26 mouse cellular contexts compared by ENCODE assay signal in genomic region chr10:17705466-17705973, GRCm38 (mm10). TPM values are rescaled to one million over a fixed set of nuclear protein-coding genes. Genes with fewer than 3 reads are reported as not detected.
A peak's percentile ranks its signal among the peaks of the same experiment; 100 is the strongest.
DNase-seq lines count a peak whose midpoint lies in the region; ATAC-seq and TF ChIP-seq lines count a peak whose summit lies in the region.
"Had no signal": no experiment of that assay in that cellular context is flagged by ENCODE, and none has a peak within 500 bp of the region (broad histone marks: within the 10 kb centered on the region; RNA-seq: fewer than 3 reads in every experiment).

No protein-coding gene starts in this region.

- no peak for TF ChIP-seq POLR2A in CH12.LX (IDR thresholded peaks at IDR 0.05; ENCODE audit: low read depth, low read length)

- H3K4me2 ChIP-seq in CH12.LX (ENCODE audit: insufficient read depth, low read depth, poor library complexity, severe bottlenecking) = peak overlapping the region; percentile 51
- H3K4me2 ChIP-seq in kidney, embryonic 14.5 days (replicated peaks; ENCODE audit: low read depth, low read length) = no peak overlapping the region
- H3K4me2 ChIP-seq: embryonic facial prominence, embryonic 12.5 days; embryonic facial prominence, embryonic 15.5 days; heart, embryonic 12.5 days; heart, embryonic 15.5 days; hindbrain, embryonic 14.5 days had no signal

- in situ Hi-C loops in CH12.LX (cut with MboI; ENCODE audit: low pct_ligation_motif_present, low pct_unique_long_range_greater_than_20kb, low sequenced_read_pairs) = loop anchor here (25.0 kb wide), 1 partner anchor 718 kb away; no protein-coding TSS in a partner anchor

- H3K4me3 ChIP-seq in CH12.LX (replicated peaks in 1 of 3; ENCODE audit: low read depth in 2 of 3, low read length in 2 of 3, poor library complexity in 1 of 3) = no peak overlapping the region
- H3K4me3 ChIP-seq in kidney, embryonic 14.5 days (ENCODE audit: low read length) = no peak overlapping the region
- H3K4me3 ChIP-seq: embryonic facial prominence, embryonic 12.5 days; embryonic facial prominence, embryonic 15.5 days; heart, embryonic 12.5 days; heart, embryonic 15.5 days had no signal

- DNase-seq in CH12.LX (ENCODE audit: extremely low read depth) = no peak
- peak; percentile 32 for DNase-seq in R1 (ENCODE audit: low read depth, low spot score)
- no peak for DNase-seq in cerebellum, adult 8-10 months
- no peak for DNase-seq in gastrocnemius, adult 18-20 months (ENCODE audit: low spot score)
- DNase-seq: adrenal gland, postnatal 10 days; adrenal gland, postnatal 36 days; cerebellum, adult 18-20 months; cerebellum, adult 9-11 months; cerebellum, postnatal 25 days; forebrain, postnatal 0 days; gastrocnemius, postnatal 10 days; gastrocnemius, postnatal 36 days; heart, adult 18-20 months; heart, postnatal 10 days; heart, postnatal 4 days had no signal

- H3K9ac ChIP-seq in CH12.LX (ENCODE audit: insufficient read depth, low read depth) = no peak overlapping the region
- H3K9ac ChIP-seq in kidney, embryonic 14.5 days (ENCODE audit: low read depth, low read length) = no peak overlapping the region
- H3K9ac ChIP-seq: embryonic facial prominence, embryonic 12.5 days; embryonic facial prominence, embryonic 15.5 days; forebrain, postnatal 0 days; heart, embryonic 12.5 days; heart, embryonic 15.5 days; hindbrain, embryonic 14.5 days had no signal

- no peaks in the 10 kb centered on the region for H3K79me2 ChIP-seq in CH12.LX (replicated peaks; ENCODE audit: control insufficient read depth, extremely low read depth, insufficient read depth, poor library complexity, severe bottlenecking)

- peak; percentile 65 for TF ChIP-seq EP300 in CH12.LX (IDR thresholded peaks at IDR 0.05; ENCODE audit: low read length)

- no peak for TF ChIP-seq RAD21 in CH12.LX (IDR thresholded peaks at IDR 0.05; ENCODE audit: low read depth, low read length)

- no peaks in the 10 kb centered on the region for H3K36me3 ChIP-seq in CH12.LX (replicated peaks in 1 of 2; ENCODE audit: control insufficient read depth in 1 of 2, insufficient read depth in 1 of 2, low read length in 1 of 2)
- no peaks in the 10 kb centered on the region for H3K36me3 ChIP-seq in kidney, embryonic 14.5 days (ENCODE audit: control insufficient read depth, insufficient read depth, low read length)
- H3K36me3 ChIP-seq: embryonic facial prominence, embryonic 12.5 days; embryonic facial prominence, embryonic 15.5 days; heart, embryonic 12.5 days; heart, embryonic 15.5 days had no signal

- no peaks in the 10 kb centered on the region for H3K9me3 ChIP-seq in CH12.LX (replicated peaks; ENCODE audit: low read length)
- no peaks in the 10 kb centered on the region for H3K9me3 ChIP-seq in kidney, embryonic 14.5 days (ENCODE audit: control insufficient read depth, low read length)
- H3K9me3 ChIP-seq: embryonic facial prominence, embryonic 12.5 days; embryonic facial prominence, embryonic 15.5 days; heart, embryonic 12.5 days; heart, embryonic 15.5 days had no signal

- no peak overlapping the region for H3K27ac ChIP-seq in CH12.LX (ENCODE audit: insufficient read depth, low read depth)
- no peak overlapping the region for H3K27ac ChIP-seq in kidney, embryonic 14.5 days (ENCODE audit: low read depth, low read length)
- H3K27ac ChIP-seq: embryonic facial prominence, embryonic 12.5 days; embryonic facial prominence, embryonic 15.5 days; heart, embryonic 15.5 days; hindbrain, embryonic 14.5 days; hindbrain, postnatal 0 days had no signal

- no peak for TF ChIP-seq CTCF in CH12.LX (conservative IDR thresholded peaks at IDR 0.05 in 1 of 2, IDR thresholded peaks at IDR 0.05 in 1 of 2; ENCODE audit: low read depth in 2 of 2, low read length in 2 of 2)

- dilution Hi-C loops in CH12.LX (cut with MboI; ENCODE audit: extremely low pct_ligation_motif_present, extremely low pct_unique_long_range_greater_than_20kb, low sequenced_read_pairs) = no loop called here

- peaks cover 3 to 9% of the 10 kb centered on the region in 2 experiments; a peak in 3 of 4 replicates for H3K4me1 ChIP-seq in CH12.LX (ENCODE audit: control insufficient read depth in 1 of 2, insufficient read depth in 2 of 2)
- H3K4me1 ChIP-seq in kidney, embryonic 14.5 days (ENCODE audit: control insufficient read depth, insufficient read depth, low read length) = no peaks in the 10 kb centered on the region
- H3K4me1 ChIP-seq: embryonic facial prominence, embryonic 12.5 days; embryonic facial prominence, embryonic 15.5 days; heart, embryonic 12.5 days; heart, embryonic 15.5 days had no signal

- ATAC-seq in megakaryocyte, adult 5-6 weeks (ENCODE audit: poor library complexity, severe bottlenecking) = peak; percentile 59
- ATAC-seq in kidney, embryonic 14.5 days (ENCODE audit: low FRiP score, low TSS enrichment) = no peak
- ATAC-seq: forebrain, embryonic 14.5 days; forebrain, postnatal 0 days; hindbrain, postnatal 0 days; inflammation-experienced regulatory T-cells, adult 6 months; intestine, embryonic 16.5 days had no signal

- WGBS in kidney, embryonic 14.5 days = 28% methylated on average over 4 of the region's 4 CpGs

- H3K27me3 ChIP-seq in CH12.LX (replicated peaks) = no peaks in the 10 kb centered on the region
- no peaks in the 10 kb centered on the region for H3K27me3 ChIP-seq in kidney, embryonic 14.5 days (ENCODE audit: control insufficient read depth, insufficient read depth, low read length)
- H3K27me3 ChIP-seq: embryonic facial prominence, embryonic 12.5 days; embryonic facial prominence, embryonic 15.5 days; heart, embryonic 12.5 days; heart, embryonic 15.5 days had no signal

TF ChIP-seq in CH12.LX, 34 proteins besides CTCF, POLR2A, EP300 and RAD21:
- TF ChIP-seq ZC3H11A (IDR thresholded peaks at IDR 0.05; ENCODE audit: low read depth, low read length) (no peak), SIN3A (IDR thresholded peaks at IDR 0.05; ENCODE audit: low read length) (no peak), MYC (IDR thresholded peaks at IDR 0.05; ENCODE audit: low read depth, low read length) (no peak), ZKSCAN1 (IDR thresholded peaks at IDR 0.05; ENCODE audit: borderline replicate concordance, low read depth, low read length) (no peak), MAZ (IDR thresholded peaks at IDR 0.05; ENCODE audit: low read depth, low read length) (0 out of 2 replicates have a peak, but pooled peaks have one; percentile 33), UBTF (IDR thresholded peaks at IDR 0.05; ENCODE audit: low read depth, low read length) (no peak), ELF1 (IDR thresholded peaks at IDR 0.05; ENCODE audit: low read depth, low read length) (no peak), TBP (conservative IDR thresholded peaks at IDR 0.05; ENCODE audit: low read depth, low read length) (no peak), GABPA (IDR thresholded peaks at IDR 0.05; ENCODE audit: insufficient replicate concordance, low read depth, low read length) (no peak), TCF12 (IDR thresholded peaks at IDR 0.05; ENCODE audit: low read depth, low read length) (peak; percentile 10; the same call in 1 of the 2 replicates), E2F4 (IDR thresholded peaks at IDR 0.05; ENCODE audit: insufficient replicate concordance, low read depth, low read length) (no peak), JUN (IDR thresholded peaks at IDR 0.05; ENCODE audit: insufficient read depth, low read depth, low read length) (peak; percentile 18; the same call in 1 of the 2 replicates), NRF1 (IDR thresholded peaks at IDR 0.05; ENCODE audit: low read depth, low read length) (no peak), CHD1 (IDR thresholded peaks at IDR 0.05; ENCODE audit: low read depth, low read length) (no peak), HCFC1 (IDR thresholded peaks at IDR 0.05; ENCODE audit: low read depth, low read length) (no peak), POLR2AphosphoS2 (IDR thresholded peaks at IDR 0.05; ENCODE audit: low read depth, low read length) (no peak), MAX (IDR thresholded peaks at IDR 0.05; ENCODE audit: low read length) (no peak), ZNF384 (IDR thresholded peaks at IDR 0.05; ENCODE audit: low read depth, low read length) (no peak), CHD2 (IDR thresholded peaks at IDR 0.05; ENCODE audit: low read length) (peak; percentile 64), SMC3 (IDR thresholded peaks at IDR 0.05; ENCODE audit: low read depth, low read length) (0 out of 2 replicates have a peak, but pooled peaks have one; percentile 1), RCOR1 (conservative IDR thresholded peaks at IDR 0.05; ENCODE audit: low read depth, low read length) (no peak; the same call in 1 of the 2 replicates), KAT2A (IDR thresholded peaks at IDR 0.05; ENCODE audit: insufficient replicate concordance, low read length) (no peak), IRF4 (IDR thresholded peaks at IDR 0.05; ENCODE audit: low read depth, low read length) (peak; percentile 79), MEF2A (IDR thresholded peaks at IDR 0.05; ENCODE audit: borderline replicate concordance, low read depth, low read length) (no peak), ZMIZ1 (IDR thresholded peaks at IDR 0.05; ENCODE audit: low read depth, low read length) (no peak), USF1 (IDR thresholded peaks at IDR 0.05; ENCODE audit: low read depth, low read length) (no peak), ETS1 (conservative IDR thresholded peaks at IDR 0.05; ENCODE audit: low read depth, low read length) (no peak), MXI1 (IDR thresholded peaks at IDR 0.05; ENCODE audit: low read depth, low read length) (no peak), MAFK (IDR thresholded peaks at IDR 0.05; ENCODE audit: insufficient replicate concordance, low read length) (no peak), BHLHE40 (IDR thresholded peaks at IDR 0.05; ENCODE audit: low read depth, low read length) (no peak; the same call in 1 of the 2 replicates), NELFE (IDR thresholded peaks at IDR 0.05; ENCODE audit: low read depth, low read length) (no peak), PAX5 (IDR thresholded peaks at IDR 0.05; ENCODE audit: low read length) (no peak)

RNA-seq across cellular contexts. Expression of gene Cited2, which starts 17.5 kb away (rescaled TPM):
- total RNA-seq in CH12.LX (2012; rRNA removed) (25.3 and 28.6 TPM in 2 replicates), CH12.LX (2014; rRNA removed) (22.6 and 23.7 TPM in 2 replicates)
- 119 and 149 TPM in 2 replicates for polyA plus RNA-seq in CH12.LX (2012; ENCODE audit: insufficient read length, low read depth)
- total RNA-seq in megakaryocyte, adult 5-6 weeks (2015) = 133 and 151 TPM in 2 replicates
- 55.1 and 85.7 TPM in 2 replicates for total RNA-seq in megakaryocyte, adult 5-6 weeks (2017)
- total RNA-seq in gastrocnemius, adult 18-20 months (2021) = 10 to 100 TPM; 24.3 to 49.2 TPM
- polyA plus RNA-seq in kidney, embryonic 14.5 days (2014; fragmentation: Nextera tagmentation; extraction: Ambion mirVana) = 76.0 and 83.5 TPM in 2 replicates
